Mouse (Mus musculus) G1E (cell line): ENCODE measurements around the gene Agap2. TPM values are rescaled to one million over a fixed set of nuclear protein-coding genes. Genes with fewer than 3 reads are reported as not detected.
"Not testable (repeated sequence)": the region's sequence is repeated elsewhere in the genome, so short reads cannot be mapped to it uniquely, and the experiment has no call there.

Experiments used
- ATAC-seq: 2 replicates; pipeline ENCODE4 v1.8.0; 2016; ENCODE audit warnings: mild to moderate bottlenecking; ENCODE audit not compliant: insufficient number of reproducible peaks, poor library complexity, low FRiP score, severe bottlenecking; ENCODE audit errors: extremely low read depth
- DNase-seq: peaks from one replicate; pipeline ENCODE4 v3.0.0; 2012; ENCODE audit warnings: low spot score
- H3K27me3 ChIP-seq: 2 replicates; pipeline ENCODE4 v1.6.1; 2012; ENCODE audit warnings: mild to moderate bottlenecking, low read length, inconsistent platforms; ENCODE audit not compliant: insufficient read depth
- H3K36me3 ChIP-seq: replicated peaks from 2 replicates; pipeline ENCODE3; 2012; ENCODE audit warnings: mild to moderate bottlenecking, inconsistent platforms
- H3K4me1 ChIP-seq: 2 replicates; pipeline ENCODE4 v1.6.1; 2012; ENCODE audit warnings: low read depth, low read length, inconsistent platforms, mixed read lengths; ENCODE audit not compliant: insufficient read depth
- H3K4me3 ChIP-seq: 2 replicates; pipeline ENCODE4 v1.5.1; 2012; ENCODE audit warnings: low read depth, mild to moderate bottlenecking, inconsistent platforms, low read length, moderate library complexity, mixed read lengths
- H3K9me3 ChIP-seq: replicated peaks from 2 replicates; pipeline ENCODE4 v1.6.1; 2012; ENCODE audit warnings: inconsistent platforms
- CTCF ChIP-seq: IDR thresholded peaks from 2 replicates; pipeline ENCODE4 v1.5.1; 2012; ENCODE audit warnings: low read depth, low read length, inconsistent platforms, mixed read lengths
- GATA1 ChIP-seq: IDR thresholded peaks from 2 replicates; pipeline ENCODE4 v1.6.1; 2012; ENCODE audit warnings: borderline replicate concordance, low read length, inconsistent platforms, mixed read lengths
- GATA2 ChIP-seq: IDR thresholded peaks from 2 replicates; pipeline ENCODE4 v1.6.1; 2012; ENCODE audit warnings: low read depth, low read length, inconsistent platforms, borderline replicate concordance
- POLR2AphosphoS5 ChIP-seq: IDR thresholded peaks from 2 replicates; pipeline ENCODE4 v1.6.1; 2012; ENCODE audit warnings: low read depth, low read length, inconsistent platforms; ENCODE audit not compliant: insufficient replicate concordance
- TAL1 ChIP-seq: conservative IDR thresholded peaks from 2 replicates; pipeline ENCODE4 v1.6.1; 2012; ENCODE audit warnings: low read depth, low read length, inconsistent platforms, mixed read lengths
- polyA plus RNA-seq: library from polyadenylated mRNA; stranded (reverse); fragments of >175 nt; gene quantifications from 2 replicates; pipeline ENCODE4 v1.2.3, GENCODE M21; 2012
- total RNA-seq, 2 experiments: library from RNA; stranded (forward) in 1 of 2; stranded (reverse) in 1 of 2; fragments of 200-1000 nt in 1 of 2; fragments of >200 nt in 1 of 2; fragmentation: Nextera tagmentation in 1 of 2; gene quantifications; 2 replicates each; pipeline ENCODE4 v1.2.3; 2014 to 2017

Agap2 gene
- total and polyA plus RNA-seq, 3 experiments, result 0.26 to 1.3 (median 1.1) TPM

DNA sequence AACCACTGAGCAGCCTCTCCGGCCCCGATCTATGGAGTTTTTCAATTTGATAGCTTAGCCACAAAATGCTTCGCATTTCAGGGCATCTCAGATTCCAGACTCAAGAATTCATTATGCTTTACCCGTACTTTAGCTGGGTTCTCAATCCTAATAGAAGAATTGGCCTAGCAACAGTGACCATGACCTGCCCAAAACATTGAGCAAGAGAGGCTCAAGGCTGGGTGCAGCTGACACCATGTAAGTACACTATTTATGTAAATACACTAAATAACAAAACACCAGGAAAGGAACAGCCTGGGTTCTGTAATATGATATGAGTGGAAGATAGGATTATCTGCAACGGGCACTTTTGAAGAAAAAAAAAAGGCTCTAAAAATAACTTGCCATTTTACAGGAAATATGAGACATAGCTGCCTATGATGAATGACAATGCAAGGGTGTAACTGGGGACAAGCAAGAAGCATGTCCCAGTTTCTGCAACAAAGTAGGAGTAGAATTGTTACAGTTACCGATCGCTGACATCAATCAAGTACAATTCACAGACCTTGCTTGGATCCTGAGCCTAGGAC is 52.7 kb downstream of the Agap2 start:
- peak; percentile 18 for ATAC-seq
- peaks cover 81% of the 10 kb centered on the region for H3K4me1 ChIP-seq

DNA sequence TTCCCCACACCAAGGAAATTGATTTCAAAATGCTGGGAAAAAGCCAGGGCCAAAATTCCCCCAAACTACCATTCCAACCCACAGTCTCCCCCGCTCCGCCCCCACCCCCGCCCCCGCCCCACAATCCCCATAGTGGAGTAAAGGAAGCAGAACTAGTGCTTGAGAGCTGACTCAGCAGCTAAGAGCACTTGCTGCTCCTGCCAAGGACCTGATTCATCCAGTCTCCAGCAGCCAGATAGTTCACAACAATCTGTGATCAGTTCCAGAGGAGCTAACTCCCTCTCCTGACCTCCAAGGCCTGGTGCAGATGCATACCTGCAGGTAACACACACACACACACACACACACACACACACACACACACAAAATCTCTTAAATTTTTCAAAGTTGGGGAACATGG is 54.3 kb downstream of the Agap2 start:
- ATAC-seq (no peak), DNase-seq (no peak)
- Histone ChIP-seq H3K36me3 (peaks cover 2% of the 10 kb centered on the region), H3K4me1 (peaks cover 74% of the 10 kb centered on the region), H3K4me3 (no peak overlapping the region), H3K9me3 (no peaks in the 10 kb centered on the region; the same call in 1 of the 2 replicates), H3K27me3 (no peaks in the 10 kb centered on the region)
- TF ChIP-seq POLR2AphosphoS5 (no peak), CTCF (no peak), GATA2 (no peak), TAL1 (no peak), GATA1 (no peak)

More for the DNA sequence above, 52.7 kb downstream of the Agap2 start:
- no peak for TF ChIP-seq TAL1
- TF ChIP-seq GATA2, result no peak
- no peak for TF ChIP-seq CTCF
- TF ChIP-seq GATA1, result no peak
- no peak for TF ChIP-seq POLR2AphosphoS5
- Histone ChIP-seq H3K4me3 (no peak overlapping the region; the same call in 1 of the 2 replicates), H3K36me3 (peaks cover 2% of the 10 kb centered on the region), H3K27me3 (no peaks in the 10 kb centered on the region), H3K9me3 (no peaks in the 10 kb centered on the region; the same call in 1 of the 2 replicates)
- no peak for DNase-seq

DNA sequence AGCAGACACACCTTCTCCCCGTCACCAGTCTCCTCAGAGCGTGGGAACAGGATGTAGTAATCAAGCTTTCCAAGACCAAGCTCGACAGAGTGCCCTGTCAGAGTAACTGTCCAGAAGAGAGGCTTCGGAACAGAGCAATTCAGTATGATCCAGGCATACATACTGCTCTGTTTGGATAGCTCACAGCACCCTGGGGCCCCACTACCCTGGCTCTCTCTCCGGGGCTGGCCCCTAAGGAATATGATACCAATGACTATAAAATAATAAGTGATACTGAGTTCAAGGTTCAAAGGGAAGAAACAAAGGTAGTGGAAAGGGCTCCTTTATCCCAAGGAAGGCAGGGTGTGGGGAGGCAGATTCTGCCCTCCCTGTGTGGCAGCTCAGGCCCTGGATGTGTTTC is 57.4 kb downstream of the Agap2 start:
- H3K36me3 ChIP-seq, result peaks cover 2% of the 10 kb centered on the region
- peaks cover 75% of the 10 kb centered on the region for H3K4me1 ChIP-seq
- DNase-seq (no peak), ATAC-seq (no peak)
- H3K4me3 ChIP-seq, result no peak overlapping the region
- no peaks in the 10 kb centered on the region; the same call in 1 of the 2 replicates for H3K9me3 ChIP-seq
- no peaks in the 10 kb centered on the region for H3K27me3 ChIP-seq
- TF ChIP-seq POLR2AphosphoS5, result no peak
- no peak for TF ChIP-seq TAL1
- no peak for TF ChIP-seq CTCF
- no peak for TF ChIP-seq GATA1
- TF ChIP-seq GATA2, result no peak

DNA sequence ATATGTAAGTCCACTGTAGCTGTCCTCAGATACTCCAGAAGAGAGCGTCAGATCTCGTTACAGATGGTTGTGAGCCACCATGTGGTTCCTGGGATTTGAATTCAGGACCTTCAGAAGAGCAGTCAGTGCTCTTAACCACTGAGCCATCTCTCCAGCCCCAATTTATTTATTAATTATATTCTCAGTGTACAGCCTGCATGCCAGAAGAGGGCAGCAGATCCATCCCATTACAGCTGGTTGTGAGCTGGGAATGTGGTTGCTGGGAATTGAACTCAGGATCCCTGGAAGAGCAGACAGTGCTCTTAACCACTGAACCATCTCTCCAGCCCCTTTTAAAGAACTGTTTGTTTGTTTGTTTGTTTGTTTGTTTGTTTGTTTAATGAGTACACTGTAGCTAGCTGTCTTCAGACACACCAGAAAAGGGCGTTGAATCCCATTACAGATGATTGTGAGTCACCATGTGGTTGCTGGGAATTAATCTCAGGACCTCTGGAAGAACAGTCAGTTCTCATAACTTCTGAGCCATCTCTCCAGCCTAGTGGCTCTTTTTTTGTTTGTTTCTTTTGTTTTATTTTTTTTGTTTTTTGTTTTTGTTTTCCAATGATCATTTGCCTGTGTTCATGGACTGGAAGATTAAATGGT is 59.4 kb downstream of the Agap2 start:
- ATAC-seq, H3K4me3 ChIP-seq, H3K27me3 ChIP-seq, H3K36me3 ChIP-seq, H3K9me3 ChIP-seq, DNase-seq: not testable (repeated sequence)
- peaks cover 72% of the 10 kb centered on the region for H3K4me1 ChIP-seq

DNA sequence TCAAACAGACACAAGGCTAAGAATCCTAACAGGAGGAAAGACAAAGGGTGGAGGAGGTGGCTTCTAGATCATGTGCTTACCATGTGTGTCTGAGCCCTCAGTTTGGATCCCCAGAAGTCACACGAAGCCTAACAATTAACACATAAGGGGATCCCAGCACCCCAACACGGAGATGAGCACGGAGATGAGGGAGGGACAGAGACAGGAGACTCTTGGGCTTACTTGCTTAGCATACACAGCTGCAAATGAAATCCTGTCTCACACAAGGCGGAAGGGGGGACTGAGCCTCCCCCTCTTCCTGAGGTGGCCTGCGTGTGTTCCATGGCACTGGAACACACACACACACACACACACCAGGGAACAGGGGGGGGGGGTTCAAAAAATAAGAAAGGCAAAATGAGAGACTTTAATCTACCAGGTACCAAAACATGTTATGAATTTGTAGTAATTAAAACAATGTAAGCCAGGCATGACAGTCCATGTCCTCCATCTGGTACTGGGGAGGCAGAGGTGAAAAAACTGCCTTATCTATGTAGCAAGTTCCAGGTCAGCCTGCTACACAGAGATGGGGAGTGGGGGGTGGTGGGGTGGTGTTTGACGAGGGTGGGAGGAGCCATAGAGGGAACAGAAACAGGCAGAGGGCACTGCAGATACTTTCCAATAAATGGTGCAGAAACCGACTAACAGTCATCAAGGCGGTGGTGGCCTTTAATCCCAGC is 60.2 kb downstream of the Agap2 start:
- Histone ChIP-seq H3K27me3 (no peaks in the 10 kb centered on the region), H3K4me3 (peak overlapping the region; percentile 56; the same call in 1 of the 2 replicates), H3K36me3 (peaks cover 2% of the 10 kb centered on the region), H3K4me1 (peaks cover 68% of the 10 kb centered on the region), H3K9me3 (no peaks in the 10 kb centered on the region)
- peak; percentile 77 for ATAC-seq
- peak; percentile 72 for DNase-seq
- TF ChIP-seq POLR2AphosphoS5, result 0 out of 2 replicates have a peak, but pooled peaks have one; percentile 36
- peak; percentile 72 for TF ChIP-seq TAL1
- no peak for TF ChIP-seq GATA2

DNA sequence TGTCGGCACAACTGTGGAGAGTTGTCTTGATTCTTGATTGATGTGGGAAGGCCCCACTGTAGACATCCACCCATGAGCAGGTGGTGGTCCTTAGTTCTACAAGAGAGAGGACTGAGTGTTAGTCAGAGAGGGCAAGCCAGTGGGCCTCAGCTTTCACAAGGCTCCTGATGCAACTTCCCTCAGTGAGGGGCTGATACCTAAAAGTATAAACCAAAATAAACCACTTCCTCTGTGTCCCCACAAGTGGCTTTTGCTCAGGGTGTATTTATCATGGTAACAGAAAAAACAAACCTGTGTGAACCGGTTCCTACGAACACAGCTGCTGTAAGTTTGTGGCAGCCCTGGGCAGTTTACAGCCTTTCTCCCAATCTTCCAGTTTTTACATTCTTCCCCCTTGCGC is 61.4 kb downstream of the Agap2 start:
- DNase-seq (no peak), ATAC-seq (no peak)
- peaks cover 64% of the 10 kb centered on the region for H3K4me1 ChIP-seq
- TF ChIP-seq GATA1 (no peak), GATA2 (no peak), CTCF (no peak), TAL1 (no peak), POLR2AphosphoS5 (no peak)
- no peak overlapping the region for H3K4me3 ChIP-seq
- H3K36me3 ChIP-seq, result peaks cover 2% of the 10 kb centered on the region
- no peaks in the 10 kb centered on the region; the same call in 1 of the 2 replicates for H3K27me3 ChIP-seq
- no peaks in the 10 kb centered on the region for H3K9me3 ChIP-seq
